Mouse (Mus musculus) cerebellum, adult (tissue): ENCODE results near the gene Atp9a.
"Not testable (repeated sequence)": the region's sequence is repeated elsewhere in the genome, so short reads cannot be mapped to it uniquely, and the experiment has no call there.

Experiments
- ATAC-seq: cut with Nextera tagmentation; 2 replicates; pipeline ENCODE4 v1.9.2; 2017; ENCODE audit warnings: mild to moderate bottlenecking, moderate library complexity, mixed read lengths; ENCODE audit not compliant: insufficient number of reproducible peaks, low FRiP score, low TSS enrichment

Atp9a gene

GRCm38 (mm10) chr2:168742059-168742627 is at the start of gene Atp9a:
Atp9a (minus strand) TSS chr2:168742409.
- peak; percentile 70 for ATAC-seq

DNA sequence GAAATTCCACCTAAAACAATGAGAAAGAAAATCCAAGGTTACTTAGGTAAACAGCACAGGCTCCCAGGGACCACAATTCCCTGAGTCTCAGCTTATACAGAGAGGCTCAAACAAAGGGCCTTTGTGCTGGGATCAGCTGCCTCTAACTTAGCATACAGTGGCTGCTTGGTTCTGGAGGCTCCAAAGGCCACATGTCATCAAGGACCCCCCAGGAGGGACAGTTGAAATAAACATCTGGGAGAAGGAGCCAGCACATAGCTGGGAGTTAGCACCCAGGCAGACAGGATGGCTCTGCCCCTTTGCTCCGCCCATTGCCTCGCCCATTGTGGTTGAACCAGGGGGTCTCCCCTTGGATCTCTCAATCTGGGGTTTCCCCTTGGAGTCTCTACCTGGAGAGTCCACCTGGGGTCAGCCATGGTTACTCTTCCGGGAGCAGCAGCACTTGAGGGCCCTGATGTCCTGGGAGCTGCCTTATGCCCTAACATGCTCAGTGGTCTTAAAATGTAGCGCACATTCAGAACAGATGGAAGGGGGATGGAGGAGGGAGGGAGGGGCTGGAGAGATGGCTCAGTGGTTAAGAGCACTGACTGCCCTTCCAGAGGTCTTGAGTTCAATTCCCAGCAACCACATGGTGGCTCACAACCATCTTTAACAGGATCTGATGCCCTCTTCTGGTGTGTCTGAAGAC is 49.0 kb upstream of the Atp9a start:
- no peak for ATAC-seq

DNA sequence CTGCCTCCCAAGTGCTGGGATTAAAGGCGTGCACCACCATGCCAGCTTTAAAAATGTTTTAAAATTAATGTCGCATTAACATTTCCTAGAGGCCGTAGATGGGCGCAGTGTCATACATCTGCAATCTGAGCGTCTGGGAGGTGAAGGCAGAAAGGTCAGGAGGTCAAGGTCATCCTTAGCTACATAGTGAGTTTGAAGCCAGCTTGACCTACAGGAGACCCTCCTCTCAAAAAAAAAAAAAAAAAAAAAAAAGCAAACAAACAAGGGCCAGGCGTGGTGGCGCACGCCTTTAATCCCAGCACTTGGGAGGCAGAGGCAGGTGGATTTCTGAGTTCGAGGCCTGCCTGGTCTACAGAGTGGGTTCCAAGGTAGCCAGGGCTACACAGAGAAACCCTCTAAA is 44.0 kb upstream of the Atp9a start:
- no peak for ATAC-seq

GRCm38 (mm10) chr2:168780596-168780995 is 38.4 kb upstream of the Atp9a start:
- no peak for ATAC-seq

DNA sequence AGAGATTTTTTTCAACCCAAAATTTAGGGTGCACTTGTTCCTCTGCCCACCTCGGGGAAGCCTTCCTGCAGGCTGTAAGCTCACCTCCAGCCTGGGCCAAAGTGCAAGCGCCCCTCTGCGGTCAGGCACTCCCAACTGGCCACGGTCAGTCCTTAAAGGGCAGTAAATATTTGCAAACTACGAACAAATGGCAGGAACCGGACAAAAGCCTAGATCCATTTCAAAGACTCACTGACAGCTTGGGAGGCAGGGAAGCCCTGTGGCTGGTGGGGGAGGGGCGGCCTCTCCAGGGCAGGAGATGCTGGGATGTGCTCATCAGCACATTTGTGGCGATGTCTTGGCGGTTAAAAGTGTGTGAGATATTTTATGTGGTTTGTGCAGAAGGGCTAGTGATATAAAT is 37.8 kb upstream of the Atp9a start:
- no peak for ATAC-seq

DNA sequence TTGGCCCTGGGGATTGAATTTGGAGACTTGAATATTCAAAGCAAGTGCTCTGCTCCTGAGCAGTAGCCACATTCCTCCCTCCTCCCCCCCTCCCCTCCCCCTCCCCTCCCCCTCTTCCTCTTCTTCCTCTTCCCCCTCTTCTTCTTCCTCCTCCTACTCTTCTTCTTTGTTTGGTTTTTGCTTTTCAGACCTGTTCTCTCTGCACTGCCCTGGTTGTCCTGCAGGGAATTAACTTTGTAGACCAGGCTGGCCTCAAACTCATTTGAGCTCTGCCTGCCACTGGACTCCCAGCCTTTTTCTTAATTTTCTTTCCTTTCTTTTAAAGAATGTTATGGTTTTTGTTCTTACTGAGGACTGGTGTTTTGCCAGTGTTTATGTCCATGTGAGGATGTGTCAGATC is 35.3 kb upstream of the Atp9a start:
- no peak for ATAC-seq

GRCm38 (mm10) chr2:168776238-168776637 is 34.0 kb upstream of the Atp9a start:
- ATAC-seq: no peak

DNA sequence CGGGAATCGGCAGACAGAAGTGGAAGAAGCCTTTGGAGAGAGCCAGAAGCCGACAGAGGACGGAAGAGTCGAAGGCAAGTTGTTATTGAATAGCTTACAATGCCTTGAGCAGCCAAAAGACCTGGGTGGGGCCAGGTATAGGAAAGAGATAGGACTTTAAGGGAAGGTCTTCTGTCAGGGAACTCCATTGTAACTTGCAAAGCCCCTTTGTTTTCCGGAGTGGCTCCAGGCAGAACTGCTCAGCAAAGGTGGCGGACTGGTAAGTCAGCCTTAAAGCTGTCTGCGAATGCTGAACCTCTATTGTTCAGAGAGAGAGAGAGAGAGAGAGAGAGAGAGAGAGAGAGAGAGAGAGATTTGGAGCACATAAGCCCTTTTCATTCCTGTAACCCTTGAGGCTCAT is 27.1 kb upstream of the Atp9a start:
- ATAC-seq: no peak

DNA sequence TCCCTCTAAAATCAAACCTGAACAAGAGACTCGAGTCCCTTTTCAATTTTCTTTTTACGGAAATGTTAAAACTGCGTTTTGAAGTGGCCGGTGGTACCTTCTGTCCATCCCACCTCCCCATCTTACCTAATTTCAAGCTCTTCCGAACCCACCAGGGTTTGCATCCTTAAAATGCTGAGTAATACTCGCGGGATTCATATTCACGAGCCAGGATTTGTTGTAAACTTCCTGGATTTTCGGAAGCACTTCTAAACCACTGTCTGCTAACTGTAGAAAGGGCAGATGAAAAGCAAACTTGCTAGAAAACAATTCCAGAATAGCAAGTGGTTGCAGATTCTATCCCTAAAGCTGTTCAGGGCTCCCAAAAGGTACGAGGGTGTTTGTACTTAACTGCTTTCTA is 25.4 kb upstream of the Atp9a start, which contains the start of gene Sall4:
Gene Sall4, minus strand, starts transcription at position 362 of the 400 bp plus-strand sequence.
- no peak for ATAC-seq

GRCm38 (mm10) chr2:168766538-168767361 is 24.5 kb upstream of the Atp9a start:
- no peak for ATAC-seq

- ATAC-seq: no peak
Observed at GRCm38 (mm10) chr2:168765696-168766537, 23.7 kb upstream of the Atp9a start.

GRCm38 (mm10) chr2:168765065-168765681 is 23.0 kb upstream of the Atp9a start:
- ATAC-seq: no peak

DNA sequence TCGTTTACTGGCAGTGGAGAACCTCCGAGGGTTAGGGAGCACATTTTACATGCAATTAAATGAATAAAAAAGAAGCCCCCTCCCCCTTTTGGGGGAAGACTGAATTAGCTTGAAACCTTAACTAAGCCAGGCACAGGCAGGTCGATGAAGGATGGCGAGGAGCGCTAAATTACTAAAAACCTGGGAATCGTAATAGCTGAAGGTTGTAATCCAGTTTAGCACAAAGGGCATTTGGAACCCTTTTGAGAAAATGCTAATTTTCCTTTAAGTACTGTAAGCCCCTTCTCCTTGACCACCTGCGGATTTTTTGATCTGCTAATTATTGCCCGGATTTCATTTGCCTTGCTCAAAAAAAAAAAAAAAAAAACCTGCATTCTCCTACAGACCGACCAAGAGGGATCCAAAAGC is 22.3 kb upstream of the Atp9a start:
- no peak for ATAC-seq

DNA sequence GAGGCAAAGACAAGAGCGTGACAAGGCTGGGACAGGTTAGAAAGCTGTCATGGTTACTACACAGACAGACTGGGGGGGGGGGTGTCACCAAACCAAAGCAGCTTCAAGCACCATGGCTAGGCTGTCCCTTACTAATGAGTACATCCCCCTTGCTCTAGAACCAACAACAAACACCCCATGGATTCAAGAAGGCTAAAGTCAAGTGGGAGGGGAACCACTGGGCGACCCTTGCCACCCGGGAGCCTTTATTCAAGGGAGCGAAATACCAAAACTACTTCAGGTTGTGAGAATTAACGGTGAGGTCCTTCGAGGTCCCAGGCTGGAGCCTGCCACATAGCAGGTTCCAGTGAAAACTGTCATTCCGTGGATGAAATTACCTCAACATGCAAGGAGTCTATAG is 21.6 kb upstream of the Atp9a start:
- ATAC-seq: no peak

DNA sequence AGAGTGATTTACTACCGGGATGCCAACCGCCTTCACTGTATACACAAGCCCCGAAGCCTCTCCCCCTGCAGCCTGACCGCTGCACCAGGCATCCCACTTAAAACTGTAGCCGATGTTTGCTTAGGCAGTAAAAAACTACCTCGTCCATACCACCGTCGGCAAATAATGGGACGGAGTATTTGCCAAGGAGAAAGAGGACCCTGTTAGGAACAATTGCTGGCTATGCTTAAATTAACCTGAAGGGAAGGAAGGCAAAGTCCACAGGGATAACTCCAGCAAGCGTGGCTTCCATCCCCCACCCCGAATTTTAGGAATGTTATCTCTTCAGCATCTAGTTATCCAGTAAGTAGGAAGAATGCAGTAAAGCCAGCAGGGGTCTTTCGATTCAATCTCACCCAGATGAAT is 20.2 kb upstream of the Atp9a start:
- no peak for ATAC-seq

DNA sequence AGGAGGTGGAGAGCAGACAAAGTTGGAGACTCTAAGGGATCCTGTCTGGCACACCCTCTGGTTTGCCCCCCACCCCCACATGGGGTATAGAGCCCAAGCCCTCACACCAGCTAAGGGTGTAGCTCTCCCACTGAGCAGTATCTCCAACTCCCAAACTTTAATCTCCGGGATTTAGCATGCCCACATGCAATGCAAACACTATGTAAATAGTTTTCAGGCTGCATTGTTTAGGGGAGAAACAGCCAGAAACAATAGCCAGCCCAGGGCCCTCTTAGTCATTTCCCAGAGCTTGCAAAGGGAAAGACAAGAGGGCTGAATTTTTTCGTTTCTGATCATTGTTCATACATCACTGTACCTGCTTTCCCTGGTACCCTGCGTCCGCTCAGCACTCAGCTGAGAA is 19.7 kb upstream of the Atp9a start:
- no peak for ATAC-seq

- ATAC-seq: no peak
Observed at GRCm38 (mm10) chr2:168761141-168761540, 18.9 kb upstream of the Atp9a start.

GRCm38 (mm10) chr2:168744406-168744805 is 2.2 kb upstream of the Atp9a start:
- ATAC-seq: not testable (repeated sequence)

DNA sequence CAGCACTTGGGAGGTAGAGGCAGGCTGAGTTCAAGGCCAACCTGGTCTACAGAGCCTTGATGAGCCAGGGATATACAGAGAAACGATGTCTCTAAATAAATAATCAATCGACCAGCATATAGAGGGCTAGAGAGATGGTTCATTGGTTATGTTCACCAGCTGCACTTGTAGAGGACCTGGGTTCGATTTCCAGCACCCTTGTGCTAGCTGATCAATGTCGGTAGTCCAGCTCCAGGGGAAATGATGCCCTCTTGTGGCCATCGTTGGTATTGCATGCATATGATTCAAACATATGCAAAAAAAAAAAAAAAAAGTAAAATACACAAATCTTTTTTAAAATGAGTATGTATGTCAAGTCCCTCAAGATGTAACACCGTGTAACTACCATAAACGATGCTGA is 440 bp upstream of the Atp9a start:
- ATAC-seq: no peak
